Mouse (Mus musculus): ENCODE data around the gene Kiss1. TPM values are rescaled to one million over a fixed set of nuclear protein-coding genes. Genes with fewer than 3 reads are reported as not detected.

The Kiss1 gene
- polyA plus RNA-seq, 1 experiment from 2014 or later = not detected

- H3K4me2 ChIP-seq (replicated peaks) = no peak overlapping the region
- WGBS = 75% methylated on average over 8 of the region's 8 CpGs
- H3K27me3 ChIP-seq (ENCODE audit: control insufficient read depth, insufficient read depth, low read length) = no peaks in the 10 kb centered on the region
- H3K9me3 ChIP-seq (ENCODE audit: control insufficient read depth, low read length) = no peaks in the 10 kb centered on the region
- peaks cover 14% of the 10 kb centered on the region; the same call in 1 of the 2 replicates for H3K4me1 ChIP-seq (replicated peaks; ENCODE audit: control insufficient read depth, insufficient read depth, low read length)
- no peak overlapping the region for H3K9ac ChIP-seq
- no peaks in the 10 kb centered on the region for H3K36me3 ChIP-seq (replicated peaks; ENCODE audit: control insufficient read depth, insufficient read depth)
- no peak overlapping the region for H3K27ac ChIP-seq
- no peak overlapping the region for H3K4me3 ChIP-seq (replicated peaks; ENCODE audit: low read length)
- ATAC-seq (ENCODE audit: low FRiP score) (no peak), DNase-seq (ENCODE audit: low spot score) (no peak)
Observed at GRCm38 (mm10) chr1:133372113-133372512, 50.4 kb downstream of the Kiss1 start.

GRCm38 (mm10) chr1:133375696-133376346, 54.1 kb downstream of the Kiss1 start:
- ATAC-seq (ENCODE audit: low FRiP score) (no peak), DNase-seq (ENCODE audit: low spot score) (no peak)
- Histone ChIP-seq H3K4me1 (replicated peaks; ENCODE audit: control insufficient read depth, insufficient read depth, low read length) (no peaks in the 10 kb centered on the region), H3K9me3 (ENCODE audit: control insufficient read depth, low read length) (no peaks in the 10 kb centered on the region), H3K27me3 (ENCODE audit: control insufficient read depth, insufficient read depth, low read length) (no peaks in the 10 kb centered on the region), H3K9ac (no peak overlapping the region), H3K4me2 (replicated peaks) (no peak overlapping the region), H3K4me3 (replicated peaks; ENCODE audit: low read length) (no peak overlapping the region), H3K36me3 (replicated peaks; ENCODE audit: control insufficient read depth, insufficient read depth) (no peaks in the 10 kb centered on the region), H3K27ac (no peak overlapping the region)
- WGBS = 61% methylated on average over 10 of the region's 10 CpGs

- no peak for ATAC-seq (ENCODE audit: low FRiP score)
- Histone ChIP-seq H3K27ac (no peak overlapping the region), H3K9me3 (ENCODE audit: control insufficient read depth, low read length) (no peaks in the 10 kb centered on the region), H3K4me3 (replicated peaks; ENCODE audit: low read length) (no peak overlapping the region), H3K36me3 (replicated peaks; ENCODE audit: control insufficient read depth, insufficient read depth) (no peaks in the 10 kb centered on the region), H3K27me3 (ENCODE audit: control insufficient read depth, insufficient read depth, low read length) (no peaks in the 10 kb centered on the region), H3K9ac (no peak overlapping the region), H3K4me1 (replicated peaks; ENCODE audit: control insufficient read depth, insufficient read depth, low read length) (no peaks in the 10 kb centered on the region), H3K4me2 (replicated peaks) (no peak overlapping the region)
- DNase-seq (ENCODE audit: low spot score) = no peak
- WGBS = 88% methylated on average over 5 of the region's 5 CpGs
Observed at GRCm38 (mm10) chr1:133377547-133377946, 55.9 kb downstream of the Kiss1 start.

Other genes starting within 250 kb of the Kiss1 start
- 29.6 and 36.0 TPM in 2 replicates for gene Ppp1r15b, start 190.7 kb upstream of the Kiss1 start, polyA plus RNA-seq (2014; fragmentation: Nextera tagmentation; extraction: Ambion mirVana)
- gene Plekha6, start 157.7 kb upstream of the Kiss1 start, polyA plus RNA-seq (2014; fragmentation: Nextera tagmentation; extraction: Ambion mirVana) = 21.4 and 22.2 TPM in 2 replicates
- gene Golt1a, start 12.1 kb upstream of the Kiss1 start, polyA plus RNA-seq (2014; fragmentation: Nextera tagmentation; extraction: Ambion mirVana) = not detected in 2 replicates
- 7.3 and 11.1 TPM in 2 replicates for gene Ren1, start 28.6 kb downstream of the Kiss1 start, polyA plus RNA-seq (2014; fragmentation: Nextera tagmentation; extraction: Ambion mirVana)
- 20.3 TPM in 2 replicates for gene Etnk2, start 41.7 kb downstream of the Kiss1 start, polyA plus RNA-seq (2014; fragmentation: Nextera tagmentation; extraction: Ambion mirVana)
- 5.8 and 6.0 TPM in 2 replicates for gene Sox13, start 102.5 kb downstream of the Kiss1 start, polyA plus RNA-seq (2014; fragmentation: Nextera tagmentation; extraction: Ambion mirVana)